Mouse (Mus musculus) MEL (cell line): ENCODE data around the gene Ppm1g. TPM values are rescaled to one million over a fixed set of nuclear protein-coding genes. Genes with fewer than 3 reads are reported as not detected.

Experiments
- DNase-seq: peaks from one replicate; pipeline ENCODE4 v3.0.0; 2011; ENCODE audit warnings: low read depth, low spot score
- H3K27ac ChIP-seq: 2 replicates; pipeline ENCODE4 v1.5.1; 2012; ENCODE audit warnings: low read depth, mild to moderate bottlenecking, control low read depth, low read length, moderate library complexity; ENCODE audit not compliant: control insufficient read depth
- H3K27me3 ChIP-seq, 2 experiments: fragments of 150-350 bp in 1 of 2; sonication (generic) in 1 of 2; 2 replicates each; pipeline ENCODE4 v1.6.1; 2012; ENCODE audit warnings: low read length in 2 of 2, mild to moderate bottlenecking in 2 of 2, improper control_type of control experiment in 1 of 2, moderate library complexity in 1 of 2; ENCODE audit not compliant: insufficient read depth in 2 of 2, control insufficient read depth in 1 of 2
- H3K36me3 ChIP-seq, 2 experiments: 2 replicates each; pipeline ENCODE4 v1.6.1; 2012 to 2014; ENCODE audit warnings: low read length in 2 of 2, improper control_type of control experiment in 1 of 2, inconsistent platforms in 1 of 2, mild to moderate bottlenecking in 1 of 2; ENCODE audit not compliant: insufficient read depth in 2 of 2, control insufficient read depth in 1 of 2
- H3K4me1 ChIP-seq, 2 experiments: fragments of 150-350 bp in 1 of 2; sonication (generic) in 1 of 2; 2 replicates each; pipeline ENCODE4 v1.6.1; 2012; ENCODE audit warnings: low read length in 2 of 2, improper control_type of control experiment in 1 of 2, mild to moderate bottlenecking in 1 of 2; ENCODE audit not compliant: insufficient read depth in 2 of 2, control insufficient read depth in 1 of 2
- H3K4me3 ChIP-seq, 2 experiments: fragments of 150-350 bp in 1 of 2; sonication (generic) in 1 of 2; 2 replicates each; pipeline ENCODE4 v1.5.1; 2012; ENCODE audit warnings: low read depth in 2 of 2, low read length in 2 of 2, mild to moderate bottlenecking in 2 of 2, moderate library complexity in 2 of 2, control low read depth in 1 of 2, improper control_type of control experiment in 1 of 2; ENCODE audit not compliant: control insufficient read depth in 1 of 2, insufficient read depth in 1 of 2
- H3K79me2 ChIP-seq: 2 replicates; pipeline ENCODE4 v1.6.1; 2012; ENCODE audit warnings: mild to moderate bottlenecking, low read length, moderate library complexity; ENCODE audit not compliant: control insufficient read depth, poor library complexity, insufficient read depth
- H3K9ac ChIP-seq: 2 replicates; pipeline ENCODE4 v1.6.1; 2012; ENCODE audit warnings: low read depth, mild to moderate bottlenecking, control low read depth, low read length, moderate library complexity; ENCODE audit not compliant: control insufficient read depth, poor library complexity, severe bottlenecking
- H3K9me3 ChIP-seq: fragments of 150-350 bp; sonication (generic); replicated peaks from 2 replicates; pipeline ENCODE4 v1.6.1; 2012; ENCODE audit warnings: mild to moderate bottlenecking, low read length, improper control_type of control experiment, moderate library complexity; ENCODE audit not compliant: insufficient read depth
- CHD2 ChIP-seq: IDR thresholded peaks from 2 replicates; pipeline ENCODE4 v1.6.1; 2011; ENCODE audit warnings: low read length, improper control_type of control experiment
- CTCF ChIP-seq, 3 experiments: IDR thresholded peaks in 2 of 3; conservative IDR thresholded peaks in 1 of 3; 2 replicates each; pipeline ENCODE4 v1.5.1; 2011 to 2012; ENCODE audit warnings: low read length in 3 of 3, low read depth in 2 of 3, mild to moderate bottlenecking in 2 of 3, improper control_type of control experiment in 1 of 3, inconsistent platforms in 1 of 3, mixed read lengths in 1 of 3, moderate library complexity in 1 of 3; ENCODE audit not compliant: control insufficient read depth in 1 of 3, insufficient read depth in 1 of 3, poor library complexity in 1 of 3, severe bottlenecking in 1 of 3
- ELF1 ChIP-seq: IDR thresholded peaks from 2 replicates; pipeline ENCODE4 v1.6.1; 2014; ENCODE audit warnings: low read depth, mild to moderate bottlenecking, inconsistent platforms, low read length, improper control_type of control experiment, moderate library complexity
- EP300 ChIP-seq, 2 experiments: IDR thresholded peaks; 2 replicates each; pipeline ENCODE4 v1.6.1; 2011; ENCODE audit warnings: improper control_type of control experiment in 2 of 2, low read length in 2 of 2, low read depth in 1 of 2, mild to moderate bottlenecking in 1 of 2
- ETS1 ChIP-seq: IDR thresholded peaks from 2 replicates; pipeline ENCODE4 v1.6.1; 2012; ENCODE audit warnings: low read depth, mild to moderate bottlenecking, inconsistent platforms, low read length, improper control_type of control experiment, moderate library complexity
- GABPA ChIP-seq: IDR thresholded peaks from 2 replicates; pipeline ENCODE4 v1.6.1; 2012; ENCODE audit warnings: low read depth, mild to moderate bottlenecking, inconsistent platforms, low read length, improper control_type of control experiment, moderate library complexity
- GATA1 ChIP-seq: IDR thresholded peaks from 2 replicates; pipeline ENCODE4 v1.6.1; 2011; ENCODE audit warnings: low read depth, low read length, improper control_type of control experiment
- JUND ChIP-seq: IDR thresholded peaks from 2 replicates; pipeline ENCODE4 v1.6.1; 2011; ENCODE audit warnings: low read depth, mild to moderate bottlenecking, improper control_type of control experiment, low read length
- KAT2A ChIP-seq: conservative IDR thresholded peaks from 2 replicates; pipeline ENCODE4 v1.6.1; 2012; ENCODE audit warnings: low read depth, low read length, improper control_type of control experiment, inconsistent platforms
- MAFK ChIP-seq: IDR thresholded peaks from 2 replicates; pipeline ENCODE4 v1.6.1; 2011; ENCODE audit warnings: low read depth, mild to moderate bottlenecking, low read length, improper control_type of control experiment, borderline replicate concordance
- MAX ChIP-seq: IDR thresholded peaks from 2 replicates; pipeline ENCODE4 v1.6.1; 2011; ENCODE audit warnings: low read length, improper control_type of control experiment
- MAZ ChIP-seq: IDR thresholded peaks from 2 replicates; pipeline ENCODE4 v1.6.1; 2012; ENCODE audit warnings: low read depth, mild to moderate bottlenecking, inconsistent platforms, low read length, improper control_type of control experiment
- MEF2A ChIP-seq: IDR thresholded peaks from 2 replicates; pipeline ENCODE4 v1.6.1; 2014; ENCODE audit warnings: low read depth, mild to moderate bottlenecking, inconsistent platforms, low read length, improper control_type of control experiment; ENCODE audit not compliant: poor library complexity, insufficient replicate concordance, severe bottlenecking; ENCODE audit errors: extremely low read depth
- MXI1 ChIP-seq: IDR thresholded peaks from 2 replicates; pipeline ENCODE4 v1.6.1; 2011; ENCODE audit warnings: mild to moderate bottlenecking, low read depth, low read length, improper control_type of control experiment
- MYB ChIP-seq: IDR thresholded peaks from 2 replicates; pipeline ENCODE4 v1.6.1; 2011; ENCODE audit warnings: mild to moderate bottlenecking, low read depth, low read length, improper control_type of control experiment
- NRF1 ChIP-seq: IDR thresholded peaks from 2 replicates; pipeline ENCODE4 v1.6.1; 2014; ENCODE audit warnings: low read depth, mild to moderate bottlenecking, inconsistent platforms, low read length, improper control_type of control experiment, moderate library complexity; ENCODE audit not compliant: poor library complexity, insufficient read depth, severe bottlenecking
- POLR2AphosphoS5 ChIP-seq: IDR thresholded peaks from 2 replicates; pipeline ENCODE4 v1.6.1; 2012; ENCODE audit warnings: low read depth, borderline replicate concordance, mild to moderate bottlenecking, inconsistent platforms, low read length, moderate library complexity, mixed read lengths
- RAD21 ChIP-seq: IDR thresholded peaks from 2 replicates; pipeline ENCODE4 v1.6.1; 2011; ENCODE audit warnings: mild to moderate bottlenecking, low read depth, low read length, improper control_type of control experiment
- RCOR1 ChIP-seq: IDR thresholded peaks from 2 replicates; pipeline ENCODE4 v1.6.1; 2012; ENCODE audit warnings: low read depth, mild to moderate bottlenecking, inconsistent platforms, low read length, improper control_type of control experiment
- TAL1 ChIP-seq: IDR thresholded peaks from 2 replicates; pipeline ENCODE4 v1.6.1; 2012; ENCODE audit warnings: mild to moderate bottlenecking, inconsistent platforms, low read length, moderate library complexity, mixed read lengths
- TCF12 ChIP-seq: IDR thresholded peaks from 2 replicates; pipeline ENCODE4 v1.6.1; 2014; ENCODE audit warnings: low read depth, mild to moderate bottlenecking, inconsistent platforms, low read length, improper control_type of control experiment, moderate library complexity
- UBTF ChIP-seq: IDR thresholded peaks from 2 replicates; pipeline ENCODE4 v1.6.1; 2012; ENCODE audit warnings: low read depth, mild to moderate bottlenecking, inconsistent platforms, low read length, improper control_type of control experiment, moderate library complexity, borderline replicate concordance; ENCODE audit not compliant: insufficient read depth
- USF2 ChIP-seq, 2 experiments: IDR thresholded peaks; 2 replicates each; pipeline ENCODE4 v1.6.1; 2011 to 2012; ENCODE audit warnings: improper control_type of control experiment in 2 of 2, low read length in 2 of 2, borderline replicate concordance in 1 of 2, inconsistent platforms in 1 of 2, low read depth in 1 of 2, mild to moderate bottlenecking in 1 of 2; ENCODE audit not compliant: insufficient read depth in 1 of 2
- polyA plus RNA-seq, 2 experiments: library from polyadenylated mRNA; stranded (reverse) in 1 of 2; unstranded in 1 of 2; fragments of >175 nt in 1 of 2; fragments of >200 nt in 1 of 2; gene quantifications; 2 replicates each; pipeline versions ENCODE4 v1.2.1 to v1.2.4; 2012; ENCODE audit warnings: low replicate concordance in 2 of 2, low read depth in 1 of 2; ENCODE audit not compliant: insufficient read length in 2 of 2, insufficient read depth in 1 of 2, missing spikeins in 1 of 2
- total RNA-seq: library from RNA; depleted of rRNA; stranded (reverse); fragments of 300-350 nt; gene quantifications from 2 replicates; pipeline ENCODE4 v1.2.3, GENCODE M21; 2012

The Ppm1g gene
- total and polyA plus RNA-seq, 3 experiments, result 169 to 639 (median 408) TPM

- H3K9me3 ChIP-seq, result no peaks in the 10 kb centered on the region
- no peak for TF ChIP-seq TAL1
- no peak for TF ChIP-seq MAZ
- no peak for TF ChIP-seq RAD21
- TF ChIP-seq GATA1, result no peak
- no peak for TF ChIP-seq ELF1
- TF ChIP-seq, all 39 proteins: peak for 0
- H3K4me1 ChIP-seq, result no peaks in the 10 kb centered on the region
- DNase-seq, result no peak
- no peaks in the 10 kb centered on the region for H3K79me2 ChIP-seq
- no peaks in the 10 kb centered on the region; a peak in 1 of 4 replicates for H3K36me3 ChIP-seq
- no peak overlapping the region for H3K9ac ChIP-seq
- H3K4me3 ChIP-seq, result no peak overlapping the region
- H3K27me3 ChIP-seq, result no peaks in the 10 kb centered on the region
- H3K27ac ChIP-seq, result no peak overlapping the region
These were observed 34.4 kb upstream of the Ppm1g start for GRCm38 (mm10) chr5:31254901-31255300.

GRCm38 (mm10) chr5:31254452-31254851 lies 34.0 kb upstream of the Ppm1g start:
- Histone ChIP-seq H3K4me1 (no peaks in the 10 kb centered on the region), H3K4me3 (no peak overlapping the region), H3K9ac (no peak overlapping the region), H3K79me2 (no peaks in the 10 kb centered on the region), H3K36me3 (no peaks in the 10 kb centered on the region; a peak in 1 of 4 replicates), H3K27me3 (no peaks in the 10 kb centered on the region), H3K9me3 (no peaks in the 10 kb centered on the region), H3K27ac (no peak overlapping the region)
- TF ChIP-seq USF2 (IDR thresholded peaks at IDR 0.05; ENCODE audit: borderline replicate concordance in 1 of 2, insufficient read depth in 1 of 2, low read depth in 1 of 2, low read length in 2 of 2), result no peak
- no peak for TF ChIP-seq ETS1
- TF ChIP-seq MYB, result no peak
- TF ChIP-seq POLR2AphosphoS5, result no peak
- TF ChIP-seq MAX, result no peak
- no peak for TF ChIP-seq UBTF
- TF ChIP-seq CTCF (IDR thresholded peaks at IDR 0.05 in 2 of 3, conservative IDR thresholded peaks at IDR 0.05 in 1 of 3; ENCODE audit: control insufficient read depth in 1 of 3, insufficient read depth in 1 of 3, low read depth in 2 of 3, low read length in 3 of 3, poor library complexity in 1 of 3, severe bottlenecking in 1 of 3), result no peak
- no peak for TF ChIP-seq MXI1
- TF ChIP-seq EP300 (IDR thresholded peaks at IDR 0.05; ENCODE audit: low read depth in 1 of 2, low read length in 2 of 2), result no peak
- TF ChIP-seq GATA1, result no peak
- no peak for TF ChIP-seq CHD2
- TF ChIP-seq JUND, result no peak
- no peak for TF ChIP-seq MAZ
- no peak for TF ChIP-seq RCOR1
- no peak for TF ChIP-seq KAT2A
- no peak for TF ChIP-seq GABPA
- no peak for TF ChIP-seq TCF12
- no peak for TF ChIP-seq MEF2A
- TF ChIP-seq MAFK, result no peak
- no peak for TF ChIP-seq NRF1
- no peak for DNase-seq
